ENCODE assay signal across 9 mouse cellular contexts in the genomic region with DNA sequence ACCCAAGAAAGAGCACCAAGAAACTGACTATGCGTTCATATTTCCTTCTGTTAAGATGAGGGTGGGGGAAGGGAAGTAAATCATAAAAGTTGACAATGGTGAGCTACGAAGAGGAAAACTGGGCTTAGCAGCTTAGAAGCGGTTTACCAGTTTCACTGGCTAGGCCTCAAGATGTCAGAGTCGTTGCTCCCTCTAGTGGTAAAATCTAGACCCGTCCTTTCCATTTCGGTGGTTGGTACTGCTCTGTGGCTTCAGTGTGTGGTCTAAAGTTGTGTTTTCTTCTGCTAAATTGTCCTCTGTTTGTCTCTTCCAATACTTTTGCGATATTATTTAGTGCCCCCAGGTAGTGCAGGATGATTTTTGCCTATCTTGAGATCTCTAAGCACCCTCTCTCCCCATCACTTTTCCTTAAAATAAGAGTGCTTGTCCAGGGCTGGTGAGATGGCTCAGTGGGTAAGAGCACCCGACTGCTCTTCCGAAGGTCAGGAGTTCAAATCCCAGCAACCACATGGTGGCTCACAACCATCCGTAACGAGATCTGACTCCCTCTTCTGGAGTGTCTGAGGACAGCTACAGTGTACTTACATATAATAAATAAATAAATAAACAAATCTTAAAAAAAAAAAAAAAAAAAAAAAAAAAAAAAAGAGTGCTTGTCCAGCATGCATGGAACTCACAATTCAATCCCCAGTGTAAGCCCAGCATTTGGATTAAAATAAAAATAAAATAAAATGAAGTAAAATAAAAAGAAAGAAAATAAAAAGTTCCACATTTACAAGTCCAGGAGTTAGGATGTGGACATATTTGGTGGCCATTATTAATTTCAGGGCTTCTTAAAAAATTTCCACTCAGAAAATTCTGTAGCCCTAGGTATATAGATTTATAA. TPM values are rescaled to one million over a fixed set of nuclear protein-coding genes. Genes with fewer than 3 reads are reported as not detected.
DNase-seq lines count a peak whose midpoint lies in the region; ATAC-seq and TF ChIP-seq lines count a peak whose summit lies in the region.
"Had no signal": no experiment of that assay in that cellular context is flagged by ENCODE, and none has a peak within 500 bp of the region (broad histone marks: within the 10 kb centered on the region; RNA-seq: fewer than 3 reads in every experiment).

No protein-coding gene starts in this region.

- H3K79me2 ChIP-seq in CH12.LX (replicated peaks; ENCODE audit: control insufficient read depth, extremely low read depth, insufficient read depth, poor library complexity, severe bottlenecking) = no peaks in the 10 kb centered on the region

- no peak overlapping the region for H3K27ac ChIP-seq in heart, embryonic 11.5 days (ENCODE audit: low read depth, low read length)
- H3K27ac ChIP-seq in CH12.LX (ENCODE audit: insufficient read depth, low read depth) = no peak overlapping the region
- no peak overlapping the region for H3K27ac ChIP-seq in forebrain, embryonic 16.5 days (ENCODE audit: low read length)
- H3K27ac ChIP-seq in kidney, embryonic 15.5 days = no peak overlapping the region
- no peak overlapping the region for H3K27ac ChIP-seq in stomach, embryonic 14.5 days (ENCODE audit: low read length)
- H3K27ac ChIP-seq: midbrain, embryonic 12.5 days had no signal

- ATAC-seq in heart, embryonic 11.5 days (replicated peaks; ENCODE audit: insufficient number of reproducible peaks, low FRiP score, low TSS enrichment) = no peak
- ATAC-seq in forebrain, embryonic 16.5 days = peak; percentile 92
- ATAC-seq in kidney, embryonic 15.5 days (replicated peaks; ENCODE audit: low FRiP score) = peak; percentile 69; the same call in 1 of the 2 replicates
- peak; percentile 67; the same call in 1 of the 2 replicates for ATAC-seq in stomach, embryonic 14.5 days (ENCODE audit: insufficient number of reproducible peaks, insufficient read depth, low FRiP score, low read depth)

- dilution Hi-C loops in CH12.LX (cut with MboI; ENCODE audit: extremely low pct_ligation_motif_present, extremely low pct_unique_long_range_greater_than_20kb, low sequenced_read_pairs) = no loop called here

- peak; percentile 94 to 95 for TF ChIP-seq CTCF in CH12.LX (conservative IDR thresholded peaks at IDR 0.05 in 1 of 2, IDR thresholded peaks at IDR 0.05 in 1 of 2; ENCODE audit: low read depth in 2 of 2, low read length in 2 of 2)

- no peaks in the 10 kb centered on the region for H3K9me3 ChIP-seq in heart, embryonic 11.5 days (replicated peaks; ENCODE audit: control insufficient read depth, low read length)
- no peaks in the 10 kb centered on the region for H3K9me3 ChIP-seq in CH12.LX (replicated peaks; ENCODE audit: low read length)
- H3K9me3 ChIP-seq in forebrain, embryonic 16.5 days (ENCODE audit: control insufficient read depth, low read length) = no peaks in the 10 kb centered on the region
- no peaks in the 10 kb centered on the region for H3K9me3 ChIP-seq in kidney, embryonic 15.5 days (replicated peaks)
- H3K9me3 ChIP-seq in stomach, embryonic 14.5 days (ENCODE audit: control insufficient read depth, low read depth, low read length) = no peaks in the 10 kb centered on the region

- no peak overlapping the region for H3K4me2 ChIP-seq in heart, embryonic 11.5 days
- H3K4me2 ChIP-seq in CH12.LX (ENCODE audit: insufficient read depth, low read depth, poor library complexity, severe bottlenecking) = no peak overlapping the region
- no peak overlapping the region for H3K4me2 ChIP-seq in forebrain, embryonic 16.5 days (ENCODE audit: low read length)
- no peak overlapping the region for H3K4me2 ChIP-seq in kidney, embryonic 15.5 days
- no peak overlapping the region for H3K4me2 ChIP-seq in stomach, embryonic 14.5 days (replicated peaks; ENCODE audit: low read depth, low read length)
- H3K4me2 ChIP-seq: midbrain, embryonic 12.5 days had no signal

- H3K4me3 ChIP-seq in heart, embryonic 11.5 days (ENCODE audit: low read depth, low read length) = no peak overlapping the region
- no peak overlapping the region for H3K4me3 ChIP-seq in CH12.LX (replicated peaks in 1 of 3; ENCODE audit: low read depth in 2 of 3, low read length in 2 of 3, poor library complexity in 1 of 3)
- H3K4me3 ChIP-seq in forebrain, embryonic 16.5 days (replicated peaks; ENCODE audit: low read length) = no peak overlapping the region
- H3K4me3 ChIP-seq in kidney, embryonic 15.5 days (replicated peaks) = no peak overlapping the region
- no peak overlapping the region for H3K4me3 ChIP-seq in stomach, embryonic 14.5 days (ENCODE audit: low read depth, low read length)
- H3K4me3 ChIP-seq: midbrain, embryonic 12.5 days had no signal

- TF ChIP-seq RAD21 in CH12.LX (IDR thresholded peaks at IDR 0.05; ENCODE audit: low read depth, low read length) = peak; percentile 82

- TF ChIP-seq POLR2A in CH12.LX (IDR thresholded peaks at IDR 0.05; ENCODE audit: low read depth, low read length) = no peak

- H3K36me3 ChIP-seq in heart, embryonic 11.5 days (ENCODE audit: control insufficient read depth, insufficient read depth, low read length) = no peaks in the 10 kb centered on the region
- no peaks in the 10 kb centered on the region for H3K36me3 ChIP-seq in CH12.LX (replicated peaks in 1 of 2; ENCODE audit: control insufficient read depth in 1 of 2, insufficient read depth in 1 of 2, low read length in 1 of 2)
- no peaks in the 10 kb centered on the region for H3K36me3 ChIP-seq in forebrain, embryonic 16.5 days (ENCODE audit: control insufficient read depth, insufficient read depth)
- H3K36me3 ChIP-seq in kidney, embryonic 15.5 days = no peaks in the 10 kb centered on the region
- no peaks in the 10 kb centered on the region for H3K36me3 ChIP-seq in stomach, embryonic 14.5 days (ENCODE audit: control insufficient read depth, insufficient read depth, low read length)
- H3K36me3 ChIP-seq: midbrain, embryonic 12.5 days had no signal

- no peak for TF ChIP-seq EP300 in CH12.LX (IDR thresholded peaks at IDR 0.05; ENCODE audit: low read length)

- no peaks in the 10 kb centered on the region for H3K4me1 ChIP-seq in heart, embryonic 11.5 days (ENCODE audit: control insufficient read depth, insufficient read depth, low read length)
- H3K4me1 ChIP-seq in CH12.LX (ENCODE audit: control insufficient read depth in 1 of 2, insufficient read depth in 2 of 2) = peaks cover 0 to 9% of the 10 kb centered on the region in 2 experiments; a peak in 2 of 4 replicates
- no peaks in the 10 kb centered on the region for H3K4me1 ChIP-seq in forebrain, embryonic 16.5 days (replicated peaks; ENCODE audit: control insufficient read depth, insufficient read depth, low read length)
- no peaks in the 10 kb centered on the region for H3K4me1 ChIP-seq in kidney, embryonic 15.5 days
- H3K4me1 ChIP-seq in stomach, embryonic 14.5 days (ENCODE audit: control insufficient read depth, insufficient read depth, low read length) = no peaks in the 10 kb centered on the region
- H3K4me1 ChIP-seq: midbrain, embryonic 12.5 days had no signal

- in situ Hi-C loops in CH12.LX (cut with MboI; ENCODE audit: low pct_ligation_motif_present, low pct_unique_long_range_greater_than_20kb, low sequenced_read_pairs) = no loop called here

- no peak overlapping the region for H3K9ac ChIP-seq in heart, embryonic 11.5 days (ENCODE audit: low read depth, low read length)
- H3K9ac ChIP-seq in CH12.LX (ENCODE audit: insufficient read depth, low read depth) = 0 out of 2 replicates have a peak overlapping the region, but pooled peaks have one; percentile 22
- no peak overlapping the region for H3K9ac ChIP-seq in forebrain, embryonic 16.5 days (replicated peaks; ENCODE audit: low read depth, low read length)
- H3K9ac ChIP-seq in kidney, embryonic 15.5 days = no peak overlapping the region
- H3K9ac ChIP-seq in stomach, embryonic 14.5 days (replicated peaks; ENCODE audit: low read depth, low read length) = no peak overlapping the region
- H3K9ac ChIP-seq: midbrain, embryonic 12.5 days had no signal

- H3K27me3 ChIP-seq in heart, embryonic 11.5 days (ENCODE audit: control insufficient read depth, insufficient read depth, low read length) = no peaks in the 10 kb centered on the region
- H3K27me3 ChIP-seq in CH12.LX (replicated peaks) = no peaks in the 10 kb centered on the region
- no peaks in the 10 kb centered on the region for H3K27me3 ChIP-seq in forebrain, embryonic 16.5 days (replicated peaks; ENCODE audit: control insufficient read depth, insufficient read depth, low read length)
- no peaks in the 10 kb centered on the region for H3K27me3 ChIP-seq in kidney, embryonic 15.5 days
- no peaks in the 10 kb centered on the region for H3K27me3 ChIP-seq in stomach, embryonic 14.5 days (ENCODE audit: control insufficient read depth, insufficient read depth, low read length)
- H3K27me3 ChIP-seq: midbrain, embryonic 12.5 days had no signal

- DNase-seq in heart, adult 11 months = peak; percentile 83
- peak; percentile 93 for DNase-seq in CH12.LX (ENCODE audit: extremely low read depth)
- peak; percentile 24 for DNase-seq in cerebellum, adult 18-20 months
- DNase-seq in lung, postnatal 14 days = peak; percentile 38

- 31% methylated on average over 9 of the region's 11 CpGs for WGBS in heart, embryonic 11.5 days (ENCODE audit: insufficient replicate concordance)
- WGBS in forebrain, embryonic 16.5 days = 22% methylated on average over 9 of the region's 11 CpGs
- WGBS in kidney, embryonic 15.5 days = 20% methylated on average over 11 of the region's 11 CpGs
- 19% methylated on average over 9 of the region's 11 CpGs for WGBS in stomach, embryonic 14.5 days

RNA-seq across cellular contexts. Expression of a gene that starts 38.2 kb away (rescaled TPM):
- polyA plus RNA-seq in heart, embryonic 11.5 days (2014; fragmentation: Nextera tagmentation; extraction: Ambion mirVana) = 5.3 and 6.0 TPM in 2 replicates
- total RNA-seq in CH12.LX (2012; rRNA removed) (6.2 and 7.3 TPM in 2 replicates), CH12.LX (2014; rRNA removed) (4.6 and 4.8 TPM in 2 replicates)
- polyA plus RNA-seq in CH12.LX (2012; ENCODE audit: insufficient read length, low read depth) = 5.7 TPM in 2 replicates
- 27.1 and 29.0 TPM in 2 replicates for polyA plus RNA-seq in forebrain, embryonic 16.5 days (2015; fragmentation: Nextera tagmentation; extraction: Ambion mirVana)
- 8.6 and 8.9 TPM in 2 replicates for polyA plus RNA-seq in kidney, embryonic 15.5 days (2015; fragmentation: Nextera tagmentation; extraction: Ambion mirVana)
- polyA plus RNA-seq in stomach, embryonic 14.5 days (2014; fragmentation: Nextera tagmentation; extraction: Ambion mirVana) = 10.1 and 10.9 TPM in 2 replicates

RNA-seq across cellular contexts. Expression of a gene that starts 45.1 kb away (rescaled TPM):
- 45.0 and 47.6 TPM in 2 replicates for polyA plus RNA-seq in heart, embryonic 11.5 days (2014; fragmentation: Nextera tagmentation; extraction: Ambion mirVana)
- 47.9 and 60.7 TPM in 2 replicates for total RNA-seq in CH12.LX (2012; rRNA removed)
- 41.2 and 49.2 TPM in 2 replicates for total RNA-seq in CH12.LX (2014; rRNA removed)
- polyA plus RNA-seq in CH12.LX (2012; ENCODE audit: insufficient read length, low read depth) = 61.4 and 65.9 TPM in 2 replicates
- 28.5 and 29.2 TPM in 2 replicates for polyA plus RNA-seq in forebrain, embryonic 16.5 days (2015; fragmentation: Nextera tagmentation; extraction: Ambion mirVana)
- polyA plus RNA-seq in kidney, embryonic 15.5 days (2015; fragmentation: Nextera tagmentation; extraction: Ambion mirVana) = 67.3 and 70.4 TPM in 2 replicates
- polyA plus RNA-seq in stomach, embryonic 14.5 days (2014; fragmentation: Nextera tagmentation; extraction: Ambion mirVana) = 49.6 and 50.5 TPM in 2 replicates

RNA-seq across cellular contexts. Expression of a gene that starts 45.2 kb away (rescaled TPM):
- polyA plus RNA-seq in heart, embryonic 11.5 days (2014; fragmentation: Nextera tagmentation; extraction: Ambion mirVana) = 14.3 and 16.2 TPM in 2 replicates
- 2.9 and 12.6 TPM in 2 replicates for total RNA-seq in CH12.LX (2012; rRNA removed)
- 1.3 and 1.6 TPM in 2 replicates for total RNA-seq in CH12.LX (2014; rRNA removed)
- polyA plus RNA-seq in CH12.LX (2012; ENCODE audit: insufficient read length, low read depth) = 1.8 and 2.7 TPM in 2 replicates
- 9.7 and 10.6 TPM in 2 replicates for polyA plus RNA-seq in forebrain, embryonic 16.5 days (2015; fragmentation: Nextera tagmentation; extraction: Ambion mirVana)
- polyA plus RNA-seq in kidney, embryonic 15.5 days (2015; fragmentation: Nextera tagmentation; extraction: Ambion mirVana) = 14.3 and 15.7 TPM in 2 replicates
- polyA plus RNA-seq in stomach, embryonic 14.5 days (2014; fragmentation: Nextera tagmentation; extraction: Ambion mirVana) = 9.0 and 10.1 TPM in 2 replicates

RNA-seq across cellular contexts. Expression of a gene that starts 59.4 kb away (rescaled TPM):
- polyA plus RNA-seq in heart, embryonic 11.5 days (2014; fragmentation: Nextera tagmentation; extraction: Ambion mirVana) = not detected in 2 replicates
- not detected in 2 replicates for total RNA-seq in CH12.LX (2012; rRNA removed)
- not detected in 2 replicates for total RNA-seq in CH12.LX (2014; rRNA removed)
- polyA plus RNA-seq in CH12.LX (2012; ENCODE audit: insufficient read length, low read depth) = not detected in 2 replicates
- polyA plus RNA-seq in forebrain, embryonic 16.5 days (2015; fragmentation: Nextera tagmentation; extraction: Ambion mirVana) = not detected in 2 replicates
- not detected in 2 replicates for polyA plus RNA-seq in kidney, embryonic 15.5 days (2015; fragmentation: Nextera tagmentation; extraction: Ambion mirVana)
- polyA plus RNA-seq in stomach, embryonic 14.5 days (2014; fragmentation: Nextera tagmentation; extraction: Ambion mirVana) = not detected in 2 replicates
- polyA plus RNA-seq: midbrain, embryonic 12.5 days had no signal

Comparison
In these comparisons a context has a peak if more than half of its experiments do, and no peak if none do; other contexts are left out.
1. DNase-seq: peak in every context shown above with its lines; median percentile 93 in CH12.LX; 83 in heart, adult 11 months; 38 in lung, postnatal 14 days; 24 in cerebellum, adult 18-20 months.